13 mouse cellular contexts compared by ENCODE assay signal in genomic region chr5:144183647-144184335, GRCm38 (mm10). TPM values are rescaled to one million over a fixed set of nuclear protein-coding genes. Genes with fewer than 3 reads are reported as not detected.
DNase-seq lines count a peak whose midpoint lies in the region; TF ChIP-seq lines count a peak whose summit lies in the region.
"Had no signal": no experiment of that assay in that cellular context is flagged by ENCODE, and none has a peak within 500 bp of the region (broad histone marks: within the 10 kb centered on the region; RNA-seq: fewer than 3 reads in every experiment).

No protein-coding gene starts in this region.

- peak; percentile 58 for DNase-seq in 3134 (ENCODE audit: extremely low read depth, insufficient read length, low spot score)
- peak; percentile 39 for DNase-seq in gastrocnemius, postnatal 10 days
- peak; percentile 74 to 85 for DNase-seq in lung, postnatal 4 days
- DNase-seq in thymus, postnatal 25 days, result no peak
- no peak for DNase-seq in urinary bladder, postnatal 25 days (ENCODE audit: low spot score)
- DNase-seq in thymus, adult 18-20 months, result no peak
- no peak for DNase-seq in thymus, postnatal 36 days
- DNase-seq: cerebellum, adult 8-10 months; kidney, adult 2 months; thymus, postnatal 4 days had no signal

- H3K36me3 ChIP-seq in C2C12 (ENCODE audit: control insufficient read depth, insufficient read depth), result no peaks in the 10 kb centered on the region

- H3K79me2 ChIP-seq in C2C12 (ENCODE audit: control insufficient read depth, insufficient read depth), result no peaks in the 10 kb centered on the region

- no peak overlapping the region for H3K4me3 ChIP-seq in C2C12 (ENCODE audit: insufficient read depth, poor library complexity, severe bottlenecking)
- H3K4me3 ChIP-seq: heart, embryonic 15.5 days had no signal

- H3K79me3 ChIP-seq in C2C12 (ENCODE audit: low read depth), result peaks cover 1% of the 10 kb centered on the region

- H3K27me3 ChIP-seq in C2C12 (ENCODE audit: control insufficient read depth, insufficient read depth, insufficient read length), result no peaks in the 10 kb centered on the region
- H3K27me3 ChIP-seq: heart, embryonic 15.5 days had no signal

- H3ac ChIP-seq in C2C12 (ENCODE audit: control insufficient read depth, insufficient read length, low read depth), result no peak overlapping the region

- TF ChIP-seq CTCF in C2C12 (IDR thresholded peaks at IDR 0.05; ENCODE audit: control insufficient read depth, insufficient read depth, insufficient read length), result no peak

TF ChIP-seq in C2C12, 6 proteins besides CTCF, POLR2A, EP300 and RAD21:
- TF ChIP-seq MYOD1 (IDR thresholded peaks at IDR 0.05; ENCODE audit: control insufficient read depth, insufficient read length, low read depth), result peak; percentile 66
- TF ChIP-seq CEBPB (IDR thresholded peaks at IDR 0.05; ENCODE audit: low read depth), result no peak

RNA-seq across cellular contexts. Expression of gene Bhlha15, which starts 6.3 kb away (rescaled TPM):
- not detected for polyA plus RNA-seq in C2C12 (2012; fragmentation: generic; extraction: Trizol)
- under 1 TPM in 1 of 2 experiments, not detected in 1; 0.32 TPM for total RNA-seq in gastrocnemius, postnatal 10 days (2021)
- polyA plus RNA-seq: midbrain, embryonic 11.5 days had no signal

RNA-seq across cellular contexts. Expression of gene Tecpr1, which starts 39.6 kb away (rescaled TPM):
- polyA plus RNA-seq in C2C12 (2012; fragmentation: generic; extraction: Trizol), result 10.5 TPM
- total RNA-seq in gastrocnemius, postnatal 10 days (2021), result 10 to 100 TPM; 17.8 to 21.3 TPM

Comparison
In these comparisons a context has a peak if more than half of its experiments do, and no peak if none do; other contexts are left out.
1. DNase-seq: peak in 3134 (single experiment), gastrocnemius, postnatal 10 days (single experiment) and lung, postnatal 4 days (2 of 2); none in thymus, postnatal 25 days (single experiment), urinary bladder, postnatal 25 days (single experiment), thymus, adult 18-20 months (0 of 2) and thymus, postnatal 36 days (0 of 2).